Mouse (Mus musculus): Measurements from ENCODE around the gene Ifna7. TPM values are rescaled to one million over a fixed set of nuclear protein-coding genes. Genes with fewer than 3 reads are reported as not detected.
A peak's percentile ranks its signal among the peaks of the same experiment; 100 is the strongest.
"Not testable (repeated sequence)": the region's sequence is repeated elsewhere in the genome, so short reads cannot be mapped to it uniquely, and the experiment has no call there.

Gene Ifna7
- polyA plus RNA-seq (2012; rRNA removed), result 0.15 TPM in 1 of 2 replicates, not detected in the other

GRCm38 (mm10) chr4:88815928-88816327 lies at the start of gene Ifna7:
TSS of gene Ifna7 (plus strand) at chr4:88816228.
- no peak for DNase-seq (ENCODE audit: low read depth)
- no peak for TF ChIP-seq CTCF (IDR thresholded peaks at IDR 0.05; ENCODE audit: borderline replicate concordance, extremely low read depth, insufficient read depth, insufficient read length)
- no peak for TF ChIP-seq POLR2A (IDR thresholded peaks at IDR 0.05; ENCODE audit: borderline replicate concordance, extremely low read depth, insufficient read depth, insufficient read length, poor library complexity, severe bottlenecking)

DNA sequence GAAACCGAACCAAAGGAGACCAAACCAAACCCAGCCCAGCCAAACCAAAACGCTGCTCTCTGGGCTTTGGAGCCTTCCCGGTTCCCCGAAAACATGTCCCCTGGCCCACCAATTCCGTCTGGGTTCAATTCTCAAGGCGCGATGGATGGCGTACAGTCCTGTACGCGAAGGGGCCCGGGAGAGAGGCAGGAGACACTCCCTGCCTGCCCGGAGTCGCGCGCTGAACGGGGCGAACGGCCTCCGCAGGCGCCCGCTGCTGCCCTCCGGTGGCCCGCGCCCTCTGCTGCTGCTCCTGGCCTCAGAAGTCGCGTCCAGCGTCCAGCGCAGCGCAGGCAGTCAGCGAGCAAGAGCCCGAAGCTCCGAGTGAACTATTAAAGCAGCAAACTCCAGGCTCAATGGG lies 42.5 kb upstream of the Ifna7 start, which contains the start of gene Gm13290:
Gene Gm13290 (plus strand): TSS at position 301 of the 400 bp plus-strand sequence.
- DNase-seq (ENCODE audit: low read depth), result not testable (repeated sequence)

DNA sequence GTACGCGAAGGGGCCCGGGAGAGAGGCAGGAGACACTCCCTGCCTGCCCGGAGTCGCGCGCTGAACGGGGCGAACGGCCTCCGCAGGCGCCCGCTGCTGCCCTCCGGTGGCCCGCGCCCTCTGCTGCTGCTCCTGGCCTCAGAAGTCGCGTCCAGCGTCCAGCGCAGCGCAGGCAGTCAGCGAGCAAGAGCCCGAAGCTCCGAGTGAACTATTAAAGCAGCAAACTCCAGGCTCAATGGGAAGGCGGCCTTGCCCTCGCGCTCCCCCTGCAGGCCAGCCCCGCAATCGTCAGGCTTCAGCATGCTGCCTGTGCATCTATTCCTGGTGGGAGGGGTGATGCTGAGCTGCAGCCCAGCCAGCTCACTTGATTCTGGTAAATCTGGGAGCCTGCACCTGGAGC lies 39.4 kb upstream of the Ifna7 start, which contains the start of gene Gm13289:
Gene Gm13289 (plus strand): TSS at position 301 of the 400 bp plus-strand sequence.
- DNase-seq (ENCODE audit: low read depth), result not testable (repeated sequence)

- DNase-seq (ENCODE audit: low read depth), result not testable (repeated sequence)
Measured at GRCm38 (mm10) chr4:88779550-88779949, 36.5 kb upstream of the Ifna7 start, which contains the start of gene Gm13272. TSS of gene Gm13272 (plus strand) at chr4:88779850.

GRCm38 (mm10) chr4:88780320-88780719 lies 35.7 kb upstream of the Ifna7 start:
- not testable (repeated sequence) for DNase-seq (ENCODE audit: low read depth)

GRCm38 (mm10) chr4:88781831-88782230 lies 34.2 kb upstream of the Ifna7 start, which contains the start of gene Ifnz:
TSS of gene Ifnz (plus strand) at chr4:88782131.
- not testable (repeated sequence) for DNase-seq (ENCODE audit: low read depth)

- not testable (repeated sequence) for DNase-seq (ENCODE audit: low read depth)
Measured at GRCm38 (mm10) chr4:88782335-88782734, 33.7 kb upstream of the Ifna7 start.

GRCm38 (mm10) chr4:88785409-88785808 lies 30.6 kb upstream of the Ifna7 start, which contains the start of gene Gm13276:
TSS of gene Gm13276 (plus strand) at chr4:88785709.
- DNase-seq (ENCODE audit: low read depth), result not testable (repeated sequence)

DNA sequence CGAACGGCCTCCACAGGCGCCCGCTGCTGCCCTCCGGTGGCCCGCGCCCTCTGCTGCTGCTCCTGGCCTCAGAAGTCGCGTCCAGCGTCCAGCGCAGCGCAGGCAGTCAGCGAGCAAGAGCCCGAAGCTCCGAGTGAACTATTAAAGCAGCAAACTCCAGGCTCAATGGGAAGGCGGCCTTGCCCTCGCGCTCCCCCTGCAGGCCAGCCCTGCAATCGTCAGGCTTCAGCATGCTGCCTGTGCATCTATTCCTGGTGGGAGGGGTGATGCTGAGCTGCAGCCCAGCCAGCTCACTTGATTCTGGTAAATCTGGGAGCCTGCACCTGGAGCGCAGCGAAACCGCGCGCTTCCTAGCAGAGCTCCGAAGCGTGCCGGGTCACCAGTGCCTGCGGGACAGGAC lies 27.6 kb upstream of the Ifna7 start, which contains the start of gene Gm13277:
Gene Gm13277 (plus strand): TSS at position 231 of the 400 bp plus-strand sequence.
- not testable (repeated sequence) for DNase-seq (ENCODE audit: low read depth)
- peak; percentile 29; the same call in 1 of the 2 replicates for TF ChIP-seq CTCF (IDR thresholded peaks at IDR 0.05; ENCODE audit: borderline replicate concordance, extremely low read depth, insufficient read depth, insufficient read length)

DNA sequence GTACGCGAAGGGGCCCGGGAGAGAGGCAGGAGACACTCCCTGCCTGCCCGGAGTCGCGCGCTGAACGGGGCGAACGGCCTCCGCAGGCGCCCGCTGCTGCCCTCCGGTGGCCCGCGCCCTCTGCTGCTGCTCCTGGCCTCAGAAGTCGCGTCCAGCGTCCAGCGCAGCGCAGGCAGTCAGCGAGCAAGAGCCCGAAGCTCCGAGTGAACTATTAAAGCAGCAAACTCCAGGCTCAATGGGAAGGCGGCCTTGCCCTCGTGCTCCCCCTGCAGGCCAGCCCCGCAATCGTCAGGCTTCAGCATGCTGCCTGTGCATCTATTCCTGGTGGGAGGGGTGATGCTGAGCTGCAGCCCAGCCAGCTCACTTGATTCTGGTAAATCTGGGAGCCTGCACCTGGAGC lies 24.8 kb upstream of the Ifna7 start, which contains the start of gene Gm13278:
Gene Gm13278 (plus strand): TSS at position 301 of the 400 bp plus-strand sequence.
- not testable (repeated sequence) for DNase-seq (ENCODE audit: low read depth)

DNA sequence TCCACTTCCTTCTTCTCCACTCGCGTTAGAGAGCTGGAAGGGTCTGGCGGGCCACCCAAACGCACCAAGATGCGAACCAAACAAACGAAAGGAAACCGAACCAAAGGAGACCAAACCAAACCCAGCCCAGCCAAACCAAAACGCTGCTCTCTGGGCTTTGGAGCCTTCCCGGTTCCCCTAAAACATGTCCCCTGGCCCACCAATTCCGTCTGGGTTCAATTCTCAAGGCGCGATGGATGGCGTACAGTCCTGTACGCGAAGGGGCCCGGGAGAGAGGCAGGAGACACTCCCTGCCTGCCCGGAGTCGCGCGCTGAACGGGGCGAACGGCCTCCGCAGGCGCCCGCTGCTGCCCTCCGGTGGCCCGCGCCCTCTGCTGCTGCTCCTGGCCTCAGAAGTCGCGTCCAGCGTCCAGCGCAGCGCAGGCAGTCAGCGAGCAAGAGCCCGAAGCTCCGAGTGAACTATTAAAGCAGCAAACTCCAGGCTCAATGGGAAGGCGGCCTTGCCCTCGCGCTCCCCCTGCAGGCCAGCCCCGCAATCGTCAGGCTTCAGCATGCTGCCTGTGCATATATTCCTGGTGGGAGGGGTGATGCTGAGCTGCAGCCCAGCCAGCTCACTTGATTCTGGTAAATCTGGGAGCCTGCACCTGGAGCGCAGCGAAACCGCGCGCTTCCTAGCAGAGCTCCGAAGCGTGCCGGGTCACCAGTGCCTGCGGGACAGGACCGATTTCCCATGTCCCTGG lies 21.9 kb upstream of the Ifna7 start, which contains the start of gene Gm13275:
Gene Gm13275 (plus strand): TSS at position 552 of the 740 bp plus-strand sequence.
- DNase-seq (ENCODE audit: low read depth), result not testable (repeated sequence)

DNA sequence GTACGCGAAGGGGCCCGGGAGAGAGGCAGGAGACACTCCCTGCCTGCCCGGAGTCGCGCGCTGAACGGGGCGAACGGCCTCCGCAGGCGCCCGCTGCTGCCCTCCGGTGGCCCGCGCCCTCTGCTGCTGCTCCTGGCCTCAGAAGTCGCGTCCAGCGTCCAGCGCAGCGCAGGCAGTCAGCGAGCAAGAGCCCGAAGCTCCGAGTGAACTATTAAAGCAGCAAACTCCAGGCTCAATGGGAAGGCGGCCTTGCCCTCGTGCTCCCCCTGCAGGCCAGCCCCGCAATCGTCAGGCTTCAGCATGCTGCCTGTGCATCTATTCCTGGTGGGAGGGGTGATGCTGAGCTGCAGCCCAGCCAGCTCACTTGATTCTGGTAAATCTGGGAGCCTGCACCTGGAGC lies 18.9 kb upstream of the Ifna7 start, which contains the start of gene Gm13279:
Gene Gm13279 (plus strand): TSS at position 301 of the 400 bp plus-strand sequence.
- DNase-seq (ENCODE audit: low read depth), result not testable (repeated sequence)

- DNase-seq (ENCODE audit: low read depth), result not testable (repeated sequence)
Measured at GRCm38 (mm10) chr4:88799365-88799764, 16.7 kb upstream of the Ifna7 start, which contains the start of gene Gm13285. TSS of gene Gm13285 (plus strand) at chr4:88799665.

DNA sequence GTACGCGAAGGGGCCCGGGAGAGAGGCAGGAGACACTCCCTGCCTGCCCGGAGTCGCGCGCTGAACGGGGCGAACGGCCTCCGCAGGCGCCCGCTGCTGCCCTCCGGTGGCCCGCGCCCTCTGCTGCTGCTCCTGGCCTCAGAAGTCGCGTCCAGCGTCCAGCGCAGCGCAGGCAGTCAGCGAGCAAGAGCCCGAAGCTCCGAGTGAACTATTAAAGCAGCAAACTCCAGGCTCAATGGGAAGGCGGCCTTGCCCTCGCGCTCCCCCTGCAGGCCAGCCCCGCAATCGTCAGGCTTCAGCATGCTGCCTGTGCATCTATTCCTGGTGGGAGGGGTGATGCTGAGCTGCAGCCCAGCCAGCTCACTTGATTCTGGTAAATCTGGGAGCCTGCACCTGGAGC lies 13.1 kb upstream of the Ifna7 start, which contains the start of gene Gm13287:
Gene Gm13287 (plus strand): TSS at position 301 of the 400 bp plus-strand sequence.
- not testable (repeated sequence) for DNase-seq (ENCODE audit: low read depth)

- not testable (repeated sequence) for DNase-seq (ENCODE audit: low read depth)
Measured at GRCm38 (mm10) chr4:88805231-88805630, 10.8 kb upstream of the Ifna7 start, which contains the start of gene Gm13288. TSS of gene Gm13288 (plus strand) at chr4:88805531.

DNA sequence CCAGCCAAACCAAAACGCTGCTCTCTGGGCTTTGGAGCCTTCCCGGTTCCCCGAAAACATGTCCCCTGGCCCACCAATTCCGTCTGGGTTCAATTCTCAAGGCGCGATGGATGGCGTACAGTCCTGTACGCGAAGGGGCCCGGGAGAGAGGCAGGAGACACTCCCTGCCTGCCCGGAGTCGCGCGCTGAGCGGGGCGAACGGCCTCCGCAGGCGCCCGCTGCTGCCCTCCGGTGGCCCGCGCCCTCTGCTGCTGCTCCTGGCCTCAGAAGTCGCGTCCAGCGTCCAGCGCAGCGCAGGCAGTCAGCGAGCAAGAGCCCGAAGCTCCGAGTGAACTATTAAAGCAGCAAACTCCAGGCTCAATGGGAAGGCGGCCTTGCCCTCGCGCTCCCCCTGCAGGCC lies 10.3 kb upstream of the Ifna7 start:
- not testable (repeated sequence) for DNase-seq (ENCODE audit: low read depth)
